Mouse (Mus musculus) brown adipose tissue, adult 24 weeks (tissue): ENCODE results near the gene Tmem8b. TPM values are rescaled to one million over a fixed set of nuclear protein-coding genes. Genes with fewer than 3 reads are reported as not detected.

Experiments used
- H3K27ac ChIP-seq: fragments of 200-500 bp; replicated peaks from 2 replicates; pipeline ENCODE4 v1.5.1; 2012; ENCODE audit warnings: low read depth, mild to moderate bottlenecking, low read length
- H3K4me1 ChIP-seq: fragments of 200-500 bp; 2 replicates; pipeline ENCODE4 v1.6.1; 2012; ENCODE audit warnings: low read length, mixed read lengths; ENCODE audit not compliant: control insufficient read depth, insufficient read depth, insufficient read length
- H3K4me3 ChIP-seq: fragments of 200-500 bp; 2 replicates; pipeline ENCODE4 v1.5.1; 2012; ENCODE audit warnings: low read depth, mild to moderate bottlenecking, low read length, moderate library complexity; ENCODE audit not compliant: insufficient read depth
- polyA plus RNA-seq: library from polyadenylated mRNA; stranded (reverse); fragments of >200 nt; gene quantifications from 2 replicates; pipeline ENCODE4 v1.2.4, GENCODE M21; 2012; ENCODE audit not compliant: missing spikeins, insufficient read depth, insufficient read length

The Tmem8b gene
- 4.2 and 9.1 TPM in 2 replicates for polyA plus RNA-seq

GRCm38 (mm10) chr4:43668782-43669427 is at the start of gene Tmem8b, which contains the start of gene Fam221b:
TSS of gene Tmem8b (plus strand) at chr4:43668971.
TSS of gene Fam221b (minus strand) at chr4:43669145.
- Histone ChIP-seq H3K4me1 (peaks cover 4% of the 10 kb centered on the region; the same call in 1 of the 2 replicates), H3K4me3 (peak within 1 kb of the TSS; percentile 77), H3K27ac (0 out of 2 replicates have a peak within 1 kb of the TSS, but pooled peaks have one; percentile 10)

- H3K4me1 ChIP-seq, result no peaks in the 10 kb centered on the region
- no peak overlapping the region for H3K27ac ChIP-seq
These were observed 48.5 kb upstream of the Tmem8b start for GRCm38 (mm10) chr4:43620146-43620778.

GRCm38 (mm10) chr4:43629106-43629817 is 39.5 kb upstream of the Tmem8b start:
- Histone ChIP-seq H3K4me1 (peaks cover 9% of the 10 kb centered on the region), H3K27ac (no peak overlapping the region), H3K4me3 (no peak overlapping the region)

More at GRCm38 (mm10) chr4:43620146-43620778, 48.5 kb upstream of the Tmem8b start:
- no peak overlapping the region for H3K4me3 ChIP-seq

GRCm38 (mm10) chr4:43630030-43630581 is 38.7 kb upstream of the Tmem8b start:
- H3K4me1 ChIP-seq, result peaks cover 9% of the 10 kb centered on the region
- no peak overlapping the region for H3K4me3 ChIP-seq
- no peak overlapping the region for H3K27ac ChIP-seq

DNA sequence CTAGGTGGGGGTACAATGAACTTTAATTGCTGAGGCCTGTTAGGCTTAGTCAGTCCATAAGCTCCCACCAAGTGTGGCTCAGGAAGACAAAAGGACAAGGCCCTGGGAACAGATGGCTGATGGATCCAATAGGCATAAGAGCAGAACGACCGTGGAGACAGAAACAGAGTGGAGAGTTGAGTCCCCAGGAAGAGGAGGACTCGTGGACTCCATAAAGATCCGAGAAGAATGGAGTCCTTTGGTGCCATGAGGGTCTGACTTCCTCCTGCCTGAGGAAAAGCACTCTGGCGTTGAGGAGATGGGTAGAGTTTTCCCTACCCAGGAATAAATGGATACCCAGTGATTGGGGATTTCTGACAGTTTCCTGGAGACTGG is 38.1 kb upstream of the Tmem8b start:
- H3K27ac ChIP-seq, result peak overlapping the region; percentile 35; the same call in 1 of the 2 replicates
- H3K4me1 ChIP-seq, result peaks cover 9% of the 10 kb centered on the region
- H3K4me3 ChIP-seq, result peak overlapping the region; percentile 60; the same call in 1 of the 2 replicates

DNA sequence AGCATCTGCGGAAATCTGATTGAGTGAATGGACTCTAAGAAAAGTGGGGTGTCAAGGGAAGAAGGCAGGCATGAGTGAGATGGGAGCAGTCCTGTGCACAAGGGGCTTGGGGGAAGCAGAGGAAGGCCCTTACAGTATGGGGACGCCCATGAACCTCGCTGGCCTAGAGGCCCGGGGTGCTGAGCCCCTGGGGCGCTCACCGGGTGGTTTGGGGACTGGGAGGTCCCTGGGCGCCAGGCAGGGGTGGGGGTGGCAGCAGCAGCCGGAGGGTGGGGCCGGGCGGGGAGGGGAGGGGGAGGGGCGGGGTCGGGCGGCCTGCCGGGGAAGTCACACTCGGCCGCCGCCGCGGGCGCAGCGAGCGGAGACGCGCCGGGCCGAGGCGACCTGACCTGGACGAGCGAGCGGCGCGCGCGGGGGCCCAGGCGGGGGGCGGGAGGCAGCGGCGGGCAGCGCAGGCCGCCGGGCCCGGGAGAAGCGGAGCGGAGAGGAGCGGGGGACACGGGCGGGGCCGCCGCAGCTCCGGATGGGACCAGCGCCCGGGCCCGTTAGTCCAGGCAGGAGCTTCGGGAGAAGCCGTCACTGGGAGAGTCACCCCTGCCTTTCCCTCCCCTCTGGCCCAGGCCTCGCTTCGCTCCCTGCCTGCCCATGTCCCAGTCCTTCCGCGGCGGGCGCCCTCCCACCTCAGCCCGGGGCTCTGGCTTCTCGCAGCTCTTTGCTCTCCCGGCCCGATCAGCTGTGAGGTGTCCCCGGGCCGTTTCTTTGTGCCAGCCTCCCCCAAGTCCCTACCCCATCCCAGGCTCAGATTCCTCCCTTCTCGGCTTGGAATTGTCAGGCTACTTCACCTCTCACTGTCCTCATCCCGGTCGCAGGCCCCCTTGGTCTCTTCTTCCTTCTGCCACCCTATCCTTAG is 37.5 kb upstream of the Tmem8b start, which contains the start of gene Npr2:
TSS of gene Npr2 (plus strand) at position 890 of the 910 bp plus-strand sequence.
- Histone ChIP-seq H3K4me3 (peak within 1 kb of the TSS; percentile 69), H3K4me1 (peaks cover 9% of the 10 kb centered on the region), H3K27ac (peak within 1 kb of the TSS; percentile 62)

DNA sequence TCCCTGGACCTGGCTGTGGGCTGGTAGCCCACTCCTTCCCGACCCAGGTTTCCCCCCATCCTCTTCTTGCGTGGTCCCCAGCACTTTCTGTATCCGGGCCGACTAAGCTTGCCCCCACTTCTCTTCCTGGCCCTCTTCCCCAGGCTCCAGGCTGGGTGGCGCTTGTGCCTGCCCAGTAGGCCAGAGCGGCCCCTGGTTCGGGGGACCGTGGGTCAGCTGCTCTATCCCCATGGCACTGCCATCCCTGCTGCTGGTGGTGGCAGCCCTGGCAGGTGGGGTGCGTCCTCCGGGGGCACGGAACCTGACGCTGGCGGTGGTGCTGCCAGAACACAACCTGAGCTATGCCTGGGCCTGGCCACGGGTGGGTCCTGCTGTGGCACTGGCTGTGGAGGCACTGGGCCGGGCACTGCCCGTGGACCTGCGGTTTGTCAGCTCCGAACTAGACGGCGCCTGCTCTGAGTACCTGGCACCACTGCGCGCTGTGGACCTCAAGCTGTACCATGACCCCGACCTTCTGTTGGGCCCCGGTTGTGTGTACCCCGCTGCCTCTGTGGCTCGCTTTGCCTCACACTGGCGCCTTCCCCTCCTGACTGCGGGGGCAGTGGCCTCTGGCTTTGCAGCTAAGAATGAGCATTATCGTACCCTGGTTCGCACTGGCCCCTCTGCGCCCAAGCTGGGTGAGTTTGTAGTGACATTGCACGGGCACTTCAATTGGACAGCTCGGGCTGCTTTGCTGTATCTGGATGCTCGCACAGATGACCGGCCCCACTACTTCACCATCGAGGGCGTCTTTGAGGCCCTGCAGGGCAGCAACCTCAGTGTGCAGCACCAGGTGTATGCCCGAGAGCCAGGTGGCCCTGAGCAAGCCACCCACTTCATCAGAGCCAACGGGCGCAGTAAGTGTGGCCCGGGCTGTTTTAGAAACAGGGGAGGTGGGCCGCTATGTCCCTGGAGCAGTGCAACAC is 36.5 kb upstream of the Tmem8b start:
- Histone ChIP-seq H3K27ac (peak overlapping the region; percentile 62), H3K4me3 (peak overlapping the region; percentile 69), H3K4me1 (peaks cover 9% of the 10 kb centered on the region)

DNA sequence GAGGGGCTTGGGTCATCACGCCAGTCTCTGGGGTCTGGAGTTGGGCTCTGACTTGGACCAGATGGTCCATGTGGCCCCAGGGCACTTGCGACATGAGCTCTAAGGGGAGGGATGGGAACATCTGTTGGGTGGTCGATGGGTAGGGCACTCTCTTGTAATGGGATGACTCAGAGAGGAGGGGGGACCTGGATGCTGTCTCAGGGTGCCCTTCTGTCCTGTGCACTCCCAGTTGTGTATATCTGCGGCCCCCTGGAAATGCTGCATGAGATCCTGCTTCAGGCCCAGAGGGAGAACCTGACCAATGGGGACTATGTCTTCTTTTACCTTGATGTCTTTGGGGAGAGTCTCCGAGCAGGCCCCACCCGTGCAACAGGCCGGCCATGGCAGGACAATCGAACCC is 35.5 kb upstream of the Tmem8b start:
- H3K27ac ChIP-seq, result no peak overlapping the region
- H3K4me1 ChIP-seq, result peaks cover 9% of the 10 kb centered on the region
- H3K4me3 ChIP-seq, result peak overlapping the region; percentile 69; the same call in 1 of the 2 replicates

GRCm38 (mm10) chr4:43633736-43634135 is 35.0 kb upstream of the Tmem8b start:
- no peak overlapping the region for H3K27ac ChIP-seq
- H3K4me3 ChIP-seq, result no peak overlapping the region
- H3K4me1 ChIP-seq, result peaks cover 9% of the 10 kb centered on the region

DNA sequence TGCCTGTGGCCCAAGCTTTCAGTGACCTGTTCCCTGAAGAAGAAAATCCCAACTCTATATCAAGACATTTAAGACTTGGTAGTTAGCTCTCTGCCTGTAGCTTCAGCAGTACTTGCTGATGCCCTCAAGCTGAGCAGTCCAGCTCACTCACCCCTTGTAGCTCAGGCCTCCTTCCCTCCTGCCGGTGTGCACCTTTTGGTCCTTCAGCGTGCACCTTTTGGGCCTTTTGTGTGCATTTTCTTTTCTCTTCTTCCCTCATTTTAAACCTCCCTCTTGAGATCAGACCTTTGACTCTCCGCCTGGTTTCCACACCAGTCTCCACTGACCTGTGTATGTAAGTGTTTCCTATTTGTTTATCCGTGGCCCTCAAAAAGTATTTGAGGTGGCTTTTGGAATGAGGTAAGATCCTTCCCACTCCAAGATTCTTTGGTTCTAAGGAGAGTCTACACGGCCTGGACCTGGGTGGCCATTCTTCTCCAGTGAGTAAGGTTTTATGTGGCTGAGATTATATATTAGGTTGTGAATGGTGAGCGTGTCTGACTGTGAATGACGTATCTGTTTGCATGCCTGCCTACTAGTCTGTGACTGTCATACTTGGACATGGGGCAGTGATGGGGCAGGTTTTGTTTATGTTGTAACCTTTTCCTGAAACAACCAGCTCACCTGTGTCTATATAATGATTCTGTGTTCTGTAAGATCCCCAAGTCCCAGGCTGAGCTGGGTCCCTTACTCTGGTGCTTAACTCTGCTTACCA is 34.0 kb upstream of the Tmem8b start:
- Histone ChIP-seq H3K4me1 (peaks cover 9% of the 10 kb centered on the region), H3K4me3 (no peak overlapping the region), H3K27ac (no peak overlapping the region)

- H3K27ac ChIP-seq, result no peak overlapping the region
- no peak overlapping the region for H3K4me3 ChIP-seq
- H3K4me1 ChIP-seq, result peaks cover 9% of the 10 kb centered on the region
These were observed 32.0 kb upstream of the Tmem8b start for GRCm38 (mm10) chr4:43636751-43637150.

DNA sequence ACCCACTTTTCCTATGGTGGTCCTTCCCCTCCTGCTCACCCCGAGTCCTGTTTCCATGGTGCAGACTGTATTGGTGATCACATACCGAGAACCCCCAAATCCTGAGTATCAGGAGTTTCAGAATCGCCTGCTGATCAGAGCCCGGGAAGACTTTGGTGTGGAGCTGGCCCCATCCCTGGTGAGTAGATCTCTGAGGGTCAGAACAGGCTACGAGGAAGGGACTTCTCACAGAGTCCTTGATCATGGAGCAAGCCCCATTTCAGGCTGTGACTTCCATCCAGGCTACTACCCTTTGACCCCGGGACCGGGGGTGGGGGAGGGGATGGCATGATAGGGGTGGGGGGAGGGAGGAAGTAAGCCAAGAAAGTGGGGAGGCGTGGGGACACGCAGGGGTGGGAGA is 28.7 kb upstream of the Tmem8b start:
- H3K4me1 ChIP-seq, result no peaks in the 10 kb centered on the region
- no peak overlapping the region for H3K27ac ChIP-seq
- H3K4me3 ChIP-seq, result no peak overlapping the region

GRCm38 (mm10) chr4:43640491-43640890 is 28.3 kb upstream of the Tmem8b start:
- Histone ChIP-seq H3K4me1 (no peaks in the 10 kb centered on the region), H3K27ac (no peak overlapping the region)

More at GRCm38 (mm10) chr4:43640491-43640890, 28.3 kb upstream of the Tmem8b start:
- no peak overlapping the region for H3K4me3 ChIP-seq
